Mouse (Mus musculus) intestine, embryonic 14.5 days (tissue): ENCODE measurements around the gene Hus1. TPM values are rescaled to one million over a fixed set of nuclear protein-coding genes. Genes with fewer than 3 reads are reported as not detected.

Experiments used
- ATAC-seq: fragments of 200-750 bp; cut with Nextera tagmentation; replicated peaks from 2 replicates; pipeline ENCODE4 v1.8.0; 2017; ENCODE audit warnings: low read depth, moderate number of reproducible peaks, moderate TSS enrichment, moderate library complexity; ENCODE audit not compliant: low FRiP score, low TSS enrichment
- DNase-seq: peaks from one replicate; pipeline ENCODE4 v3.0.0-alpha.2; 2018; ENCODE audit warnings: low spot score
- H3K27ac ChIP-seq: fragments of 300-500 bp; sonication (generic); 2 replicates; pipeline ENCODE4 v1.5.1; 2014; ENCODE audit warnings: low read depth, mild to moderate bottlenecking, control low read depth
- H3K27me3 ChIP-seq: fragments of 300-500 bp; sonication (generic); replicated peaks from 2 replicates; pipeline ENCODE4 v1.6.1; 2014; ENCODE audit warnings: low read length, control low read depth; ENCODE audit not compliant: control insufficient read depth, insufficient read depth
- H3K36me3 ChIP-seq: fragments of 300-500 bp; sonication (generic); 2 replicates; pipeline ENCODE4 v1.6.1; 2014; ENCODE audit warnings: low read length, control low read depth; ENCODE audit not compliant: control insufficient read depth, insufficient read depth
- H3K4me1 ChIP-seq: fragments of 300-500 bp; sonication (generic); replicated peaks from 2 replicates; pipeline ENCODE4 v1.6.1; 2014; ENCODE audit warnings: low read length, control low read depth, mixed read lengths; ENCODE audit not compliant: control insufficient read depth, insufficient read depth
- H3K4me2 ChIP-seq: fragments of 300-500 bp; sonication (generic); 2 replicates; pipeline ENCODE4 v1.6.1; 2014; ENCODE audit warnings: low read length
- H3K4me3 ChIP-seq: fragments of 300-500 bp; sonication (generic); 2 replicates; pipeline ENCODE4 v1.5.1; 2014; ENCODE audit warnings: low read depth, low read length, control low read depth, mixed read lengths
- H3K9ac ChIP-seq: fragments of 300-500 bp; sonication (generic); 2 replicates; pipeline ENCODE4 v1.6.1; 2014; ENCODE audit warnings: mild to moderate bottlenecking, low read length
- H3K9me3 ChIP-seq: fragments of 300-500 bp; sonication (generic); 2 replicates; pipeline ENCODE4 v1.6.1; 2016; ENCODE audit warnings: low read length, control low read depth; ENCODE audit not compliant: control insufficient read depth
- WGBS: fragments of 180-500 bp; shearing (Covaris S2); extraction: QIAGEN DNeasy Blood & Tissue Kit; methylation state at CpG from one replicate; pipeline ENCODE4 v1.1.7; 2014; 5-methylcytosine and 5-hydroxymethylcytosine counted together
- polyA plus RNA-seq: library from polyadenylated mRNA; unstranded; fragments of >200 nt; fragmentation: Nextera tagmentation; extraction: Ambion mirVana; gene quantifications from 2 replicates; pipeline ENCODE4 v1.2.1, GENCODE M21; 2014

The Hus1 gene
- polyA plus RNA-seq, 1 experiment from 2014 or later: 16.9 TPM

- no peaks in the 10 kb centered on the region for H3K4me1 ChIP-seq
- ATAC-seq (no peak), DNase-seq (no peak)
- peaks cover 18% of the 10 kb centered on the region for H3K27me3 ChIP-seq
- H3K9me3 ChIP-seq: no peaks in the 10 kb centered on the region
- H3K27ac ChIP-seq: no peak overlapping the region
- H3K9ac ChIP-seq: no peak overlapping the region
- H3K4me2 ChIP-seq: no peak overlapping the region
- no peaks in the 10 kb centered on the region for H3K36me3 ChIP-seq
- H3K4me3 ChIP-seq: no peak overlapping the region
- 80% methylated on average over 5 of the region's 5 CpGs for WGBS
Measured at GRCm38 (mm10) chr11:9047044-9047443, 36.1 kb upstream of the Hus1 start.

DNA sequence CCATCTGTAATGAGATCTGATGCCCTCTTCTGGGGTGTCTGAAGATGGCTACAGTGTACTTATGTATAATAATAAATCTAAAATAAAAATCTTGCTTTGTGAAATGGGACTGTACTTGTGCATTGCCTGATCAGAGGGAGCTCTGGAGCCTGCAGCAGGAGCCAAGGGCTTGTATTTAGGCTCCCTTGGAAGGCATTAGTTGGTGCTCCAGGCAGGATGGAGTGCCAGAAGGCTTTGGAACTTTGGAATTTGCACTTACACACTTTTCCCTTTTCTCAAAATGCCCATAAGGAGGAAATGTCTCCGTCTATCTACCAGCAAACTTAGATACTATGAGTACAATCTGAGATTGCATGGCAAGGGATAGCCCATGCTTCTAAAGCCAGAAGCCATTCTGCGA, 35.6 kb upstream of the Hus1 start:
- H3K9ac ChIP-seq: no peak overlapping the region
- no peaks in the 10 kb centered on the region for H3K4me1 ChIP-seq
- 86% methylated on average over 2 of the region's 2 CpGs for WGBS
- H3K36me3 ChIP-seq: no peaks in the 10 kb centered on the region
- H3K4me3 ChIP-seq: no peak overlapping the region
- ATAC-seq: no peak
- no peak overlapping the region for H3K4me2 ChIP-seq
- no peaks in the 10 kb centered on the region for H3K9me3 ChIP-seq
- H3K27me3 ChIP-seq: peaks cover 18% of the 10 kb centered on the region
- no peak for DNase-seq
- H3K27ac ChIP-seq: no peak overlapping the region

DNA sequence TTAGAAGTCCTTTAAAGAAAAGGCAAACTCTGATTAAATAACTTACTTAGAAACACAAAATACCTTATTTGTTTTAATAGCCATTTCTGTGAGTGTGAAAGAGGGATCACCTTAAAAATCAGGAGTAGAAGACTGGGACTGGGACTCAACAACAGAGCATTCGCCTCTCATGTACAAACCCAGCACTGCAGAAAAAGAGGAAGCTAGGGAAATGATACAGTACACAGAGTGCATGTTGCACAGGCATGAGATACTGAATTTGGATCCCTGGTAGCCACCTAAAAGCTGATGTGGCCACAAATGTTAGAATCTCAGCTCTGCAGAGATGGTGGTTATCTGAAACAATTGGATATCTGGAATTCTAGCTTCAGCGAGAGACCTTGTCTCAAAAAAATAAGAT, 20.5 kb upstream of the Hus1 start:
- Histone ChIP-seq H3K4me3 (no peak overlapping the region), H3K27ac (no peak overlapping the region), H3K9ac (no peak overlapping the region), H3K27me3 (no peaks in the 10 kb centered on the region), H3K4me2 (no peak overlapping the region), H3K9me3 (no peaks in the 10 kb centered on the region), H3K36me3 (no peaks in the 10 kb centered on the region), H3K4me1 (no peaks in the 10 kb centered on the region)
- 73% methylated on average over 2 of the region's 2 CpGs for WGBS
- ATAC-seq (no peak), DNase-seq (no peak)

DNA sequence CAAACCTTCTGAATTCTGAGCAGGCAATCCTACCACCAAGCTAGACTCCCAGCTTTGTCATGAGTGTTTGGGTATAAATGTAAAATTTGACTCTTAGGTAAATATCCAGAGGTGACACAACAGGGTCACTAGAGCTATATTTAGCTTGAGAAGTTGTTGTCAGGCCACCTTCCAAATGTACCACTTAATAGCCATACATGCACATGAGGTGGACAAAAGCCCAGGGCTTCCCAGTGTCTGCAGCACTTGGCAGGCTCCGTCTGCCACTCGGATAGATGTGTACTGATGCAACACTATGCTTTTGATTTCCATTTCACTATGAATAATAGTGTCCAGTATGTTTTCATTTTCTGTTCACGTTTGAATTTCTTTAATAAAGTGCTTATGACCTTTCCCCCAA, 14.2 kb upstream of the Hus1 start:
- WGBS: 74% methylated on average over 3 of the region's 3 CpGs
- no peaks in the 10 kb centered on the region for H3K36me3 ChIP-seq
- no peaks in the 10 kb centered on the region for H3K27me3 ChIP-seq
- no peaks in the 10 kb centered on the region for H3K9me3 ChIP-seq
- no peak for DNase-seq
- H3K4me1 ChIP-seq: no peaks in the 10 kb centered on the region
- ATAC-seq: no peak
- no peak overlapping the region for H3K4me3 ChIP-seq
- H3K27ac ChIP-seq: no peak overlapping the region
- H3K4me2 ChIP-seq: no peak overlapping the region
- no peak overlapping the region for H3K9ac ChIP-seq

GRCm38 (mm10) chr11:9024782-9025181, 13.8 kb upstream of the Hus1 start:
- 76% methylated on average over 7 of the region's 7 CpGs for WGBS

DNA sequence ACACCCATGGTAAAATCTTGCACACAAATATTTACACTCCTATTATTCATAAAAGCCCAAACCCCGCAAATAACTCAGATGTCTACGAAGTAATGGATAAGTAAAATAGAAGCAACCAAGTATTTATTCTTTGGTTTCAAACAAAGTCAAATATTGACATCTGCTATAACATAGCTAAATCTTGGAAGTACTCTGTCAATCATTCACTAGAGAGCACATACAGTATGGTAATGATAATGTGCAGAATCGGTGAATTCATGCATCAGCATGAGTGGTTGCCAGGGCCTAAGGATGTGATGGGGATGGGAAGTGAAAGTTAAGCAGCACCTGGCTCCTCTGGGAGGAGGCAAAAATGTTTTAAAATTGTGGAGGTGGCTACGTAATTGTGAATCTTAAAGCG, 9.2 kb upstream of the Hus1 start:
- ATAC-seq (no peak), DNase-seq (no peak)
- 79% methylated on average over 5 of the region's 5 CpGs for WGBS
- H3K36me3 ChIP-seq: no peaks in the 10 kb centered on the region
- H3K27me3 ChIP-seq: 0 out of 2 replicates have a peak, but pooled peaks cover 2% of the 10 kb centered on the region
- no peak overlapping the region for H3K9ac ChIP-seq
- H3K9me3 ChIP-seq: no peaks in the 10 kb centered on the region
- H3K27ac ChIP-seq: no peak overlapping the region
- no peak overlapping the region for H3K4me2 ChIP-seq
- H3K4me1 ChIP-seq: no peaks in the 10 kb centered on the region
- no peak overlapping the region for H3K4me3 ChIP-seq

More at GRCm38 (mm10) chr11:9024782-9025181, 13.8 kb upstream of the Hus1 start:
- no peak for DNase-seq
- no peak for ATAC-seq
- Histone ChIP-seq H3K27ac (no peak overlapping the region), H3K4me2 (no peak overlapping the region), H3K4me3 (no peak overlapping the region), H3K27me3 (no peaks in the 10 kb centered on the region), H3K4me1 (no peaks in the 10 kb centered on the region), H3K9me3 (no peaks in the 10 kb centered on the region), H3K36me3 (no peaks in the 10 kb centered on the region), H3K9ac (no peak overlapping the region)

DNA sequence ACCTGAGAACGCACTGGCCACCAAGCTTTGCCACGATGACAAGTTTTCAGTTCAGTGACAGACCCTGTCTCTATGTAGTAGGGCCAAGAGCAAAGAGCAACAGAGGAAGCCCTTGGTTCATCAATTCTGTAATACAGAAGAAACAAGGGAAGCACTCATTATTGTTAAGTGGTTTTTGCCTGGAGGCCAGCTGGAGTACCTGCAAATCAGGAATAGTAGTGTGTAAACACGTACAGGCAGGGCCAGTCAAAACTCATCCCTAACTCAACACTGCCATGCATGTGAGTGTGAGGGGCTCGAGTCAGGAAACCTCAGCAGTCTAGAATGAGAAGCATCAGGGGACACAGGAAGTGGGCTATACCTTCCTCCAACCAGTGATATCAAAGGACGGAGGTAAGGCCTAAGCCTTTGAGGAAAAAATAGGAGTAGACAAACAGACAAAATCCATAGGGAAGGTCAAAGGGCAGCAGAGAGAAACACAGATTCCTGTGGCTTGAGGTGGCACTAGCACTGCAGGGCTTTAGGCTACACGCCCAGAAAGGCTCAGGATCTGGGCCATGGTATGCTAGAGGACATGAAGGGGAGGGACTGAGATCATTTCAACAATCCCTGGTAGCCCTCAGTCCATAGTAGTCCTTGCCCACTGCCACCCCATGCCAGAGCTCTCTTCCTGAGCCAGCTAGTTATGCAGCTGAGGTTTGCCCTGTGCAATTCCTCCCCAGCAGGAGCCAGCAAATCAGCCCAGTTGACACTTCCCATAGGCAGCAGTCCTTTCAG, 7.7 kb upstream of the Hus1 start:
- 73% methylated on average over 6 of the region's 6 CpGs for WGBS
- Histone ChIP-seq H3K9me3 (no peaks in the 10 kb centered on the region), H3K9ac (no peak overlapping the region), H3K4me2 (no peak overlapping the region), H3K4me3 (no peak overlapping the region), H3K27me3 (0 out of 2 replicates have a peak, but pooled peaks cover 2% of the 10 kb centered on the region), H3K36me3 (no peaks in the 10 kb centered on the region), H3K27ac (no peak overlapping the region), H3K4me1 (no peaks in the 10 kb centered on the region)
- no peak for ATAC-seq
- DNase-seq: no peak

GRCm38 (mm10) chr11:9014740-9015139, 3.7 kb upstream of the Hus1 start:
- ATAC-seq (no peak), DNase-seq (no peak)
- H3K4me2 ChIP-seq: no peak overlapping the region
- H3K9ac ChIP-seq: no peak overlapping the region
- peaks cover 4% of the 10 kb centered on the region; the same call in 1 of the 2 replicates for H3K4me1 ChIP-seq
- WGBS: 63% methylated on average over 3 of the region's 3 CpGs
- no peaks in the 10 kb centered on the region for H3K9me3 ChIP-seq
- H3K27me3 ChIP-seq: 0 out of 2 replicates have a peak, but pooled peaks cover 2% of the 10 kb centered on the region
- no peaks in the 10 kb centered on the region for H3K36me3 ChIP-seq
- H3K27ac ChIP-seq: no peak overlapping the region
- no peak overlapping the region for H3K4me3 ChIP-seq

DNA sequence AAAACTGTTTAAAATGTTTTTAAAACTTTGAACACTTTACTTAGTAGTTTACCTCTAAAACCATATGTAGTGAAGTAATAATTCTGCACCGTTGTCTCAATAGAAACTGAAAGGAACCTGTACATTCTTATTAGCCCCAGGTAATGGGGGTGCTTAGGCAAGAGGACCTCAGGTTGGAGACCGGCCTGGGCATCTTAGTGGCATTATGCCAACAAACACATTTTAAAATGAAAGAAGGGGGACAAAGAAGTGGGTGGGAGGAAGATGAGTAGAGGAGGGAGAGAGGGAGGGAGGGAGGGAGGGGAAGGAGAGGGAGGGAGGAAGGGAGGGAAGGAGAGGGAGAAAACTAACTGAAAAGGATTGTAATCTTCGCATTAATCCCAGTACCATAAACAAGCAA, 357 bp upstream of the Hus1 start:
- no peaks in the 10 kb centered on the region for H3K9me3 ChIP-seq
- WGBS: 4% methylated on average over 3 of the region's 3 CpGs
- peak overlapping the region; percentile 93 for H3K27ac ChIP-seq
- no peak for DNase-seq
- peaks cover 7% of the 10 kb centered on the region; the same call in 1 of the 2 replicates for H3K4me1 ChIP-seq
- peak overlapping the region; percentile 81 for H3K4me3 ChIP-seq
- H3K27me3 ChIP-seq: 0 out of 2 replicates have a peak, but pooled peaks cover 2% of the 10 kb centered on the region
- peaks cover 15% of the 10 kb centered on the region for H3K36me3 ChIP-seq
- H3K4me2 ChIP-seq: peak overlapping the region; percentile 92
- ATAC-seq: no peak
- H3K9ac ChIP-seq: peak overlapping the region; percentile 92
